Mouse (Mus musculus) stomach, embryonic 14.5 days (tissue): ENCODE results near the gene Usp47. TPM values are rescaled to one million over a fixed set of nuclear protein-coding genes. Genes with fewer than 3 reads are reported as not detected.

Experiments used
- ATAC-seq: fragments of 200-750 bp; cut with Nextera tagmentation; 2 replicates; pipeline ENCODE4 v1.8.0; 2017; ENCODE audit warnings: low read depth, moderate TSS enrichment; ENCODE audit not compliant: insufficient number of reproducible peaks, insufficient read depth, low FRiP score
- H3K27ac ChIP-seq: fragments of 300-500 bp; sonication (generic); 2 replicates; pipeline ENCODE4 v1.5.1; 2014; ENCODE audit warnings: mild to moderate bottlenecking, low read length, moderate library complexity, mixed read lengths
- H3K27me3 ChIP-seq: fragments of 300-500 bp; sonication (generic); 2 replicates; pipeline ENCODE4 v1.6.1; 2014; ENCODE audit warnings: low read length, control low read depth, mixed read lengths; ENCODE audit not compliant: control insufficient read depth, insufficient read depth
- H3K36me3 ChIP-seq: fragments of 300-500 bp; sonication (generic); 2 replicates; pipeline ENCODE4 v1.6.1; 2014; ENCODE audit warnings: mild to moderate bottlenecking, control low read depth, low read length, moderate library complexity, mixed read lengths; ENCODE audit not compliant: control insufficient read depth, insufficient read depth
- H3K4me1 ChIP-seq: fragments of 300-500 bp; sonication (generic); 2 replicates; pipeline ENCODE4 v1.6.1; 2014; ENCODE audit warnings: low read length, control low read depth, mixed read lengths; ENCODE audit not compliant: control insufficient read depth, insufficient read depth
- H3K4me2 ChIP-seq: fragments of 300-500 bp; sonication (generic); replicated peaks from 2 replicates; pipeline ENCODE4 v1.6.1; 2014; ENCODE audit warnings: low read depth, low read length, control low read depth
- H3K4me3 ChIP-seq: fragments of 300-500 bp; sonication (generic); 2 replicates; pipeline ENCODE4 v1.5.1; 2014; ENCODE audit warnings: low read depth, low read length, control low read depth
- H3K9ac ChIP-seq: fragments of 300-500 bp; sonication (generic); replicated peaks from 2 replicates; pipeline ENCODE4 v1.6.1; 2014; ENCODE audit warnings: low read depth, mild to moderate bottlenecking, control low read depth, low read length, moderate library complexity, mixed read lengths
- H3K9me3 ChIP-seq: fragments of 300-500 bp; sonication (generic); 2 replicates; pipeline ENCODE4 v1.6.1; 2016; ENCODE audit warnings: low read depth, low read length, control low read depth; ENCODE audit not compliant: control insufficient read depth
- WGBS: fragments of 180-500 bp; shearing (Covaris S2); extraction: QIAGEN DNeasy Blood & Tissue Kit; methylation state at CpG from one replicate; pipeline ENCODE4 v1.1.7; 2014; 5-methylcytosine and 5-hydroxymethylcytosine counted together
- polyA plus RNA-seq: library from polyadenylated mRNA; unstranded; fragments of >200 nt; fragmentation: Nextera tagmentation; extraction: Ambion mirVana; gene quantifications from 2 replicates; pipeline ENCODE4 v1.2.1, GENCODE M21; 2014

The Usp47 gene
- polyA plus RNA-seq, 1 experiment from 2014 or later: 86.9 TPM

DNA sequence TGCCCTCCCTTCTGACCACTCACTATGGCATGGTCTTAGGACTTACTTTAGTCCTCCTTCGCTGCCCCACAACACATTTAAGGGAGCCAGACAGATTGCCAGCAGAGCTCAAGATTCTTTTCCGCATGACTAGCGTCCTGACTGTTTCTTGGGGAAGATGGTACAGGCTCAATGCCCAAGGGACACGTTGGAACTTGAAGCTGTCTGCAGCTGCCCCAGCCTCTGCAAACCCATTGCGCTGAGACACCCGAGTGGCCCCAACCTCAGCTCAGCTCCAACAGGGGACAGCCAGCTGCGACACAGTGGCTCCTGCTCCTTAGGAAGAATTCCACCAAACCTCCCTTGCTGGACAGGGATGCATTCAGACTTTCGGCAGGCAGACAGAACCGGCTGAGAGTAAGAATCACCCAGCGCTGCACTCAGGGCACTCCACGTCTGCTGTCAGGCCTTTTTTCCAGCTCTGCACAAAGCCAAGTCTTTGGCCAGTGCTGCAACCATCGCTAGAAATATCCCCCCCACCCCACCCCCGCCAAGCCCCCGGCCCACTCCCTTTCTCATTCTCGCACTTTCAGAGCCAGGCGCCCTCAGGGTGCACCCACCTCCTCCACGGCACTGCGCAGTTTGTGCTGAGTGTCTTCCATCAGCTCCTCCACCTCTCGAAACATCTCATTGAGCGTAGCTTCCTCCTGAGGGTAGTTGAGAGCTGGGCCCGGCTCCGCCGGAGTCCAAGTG lies 134.4 kb downstream of the Usp47 start:
- peak overlapping the region; percentile 55; the same call in 1 of the 2 replicates for H3K27ac ChIP-seq
- H3K4me2 ChIP-seq: peak overlapping the region; percentile 54
- ATAC-seq: peak; percentile 46
- 16% methylated on average over 23 of the region's 23 CpGs for WGBS
- peak overlapping the region; percentile 21; the same call in 1 of the 2 replicates for H3K9ac ChIP-seq
- peak overlapping the region; percentile 43 for H3K4me3 ChIP-seq
- H3K4me1 ChIP-seq: peaks cover 19% of the 10 kb centered on the region
- H3K36me3 ChIP-seq: no peaks in the 10 kb centered on the region
- no peaks in the 10 kb centered on the region for H3K9me3 ChIP-seq
- H3K27me3 ChIP-seq: no peaks in the 10 kb centered on the region

DNA sequence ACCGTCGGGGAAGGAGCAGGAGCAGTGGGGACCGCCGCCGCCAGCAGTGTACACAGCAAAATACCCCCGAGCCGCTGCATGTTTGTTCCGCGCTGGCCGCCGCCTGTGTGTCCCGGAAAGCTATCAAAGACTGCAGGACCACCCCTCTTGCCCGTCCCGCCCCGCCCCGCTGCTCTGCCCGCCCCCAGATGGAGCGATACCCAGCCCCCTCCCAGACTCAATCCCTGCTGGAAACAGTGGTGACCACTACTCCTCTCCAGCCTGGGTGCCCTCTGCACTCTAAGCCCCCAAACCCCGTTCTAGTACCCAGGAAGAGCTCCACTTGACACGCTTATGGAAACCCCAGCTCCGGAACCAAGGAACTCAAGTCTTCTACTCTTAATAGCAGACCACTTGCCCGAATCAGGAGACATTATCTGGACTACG lies 135.0 kb downstream of the Usp47 start:
- Histone ChIP-seq H3K4me3 (peak overlapping the region; percentile 43), H3K4me2 (peak overlapping the region; percentile 54), H3K9me3 (no peaks in the 10 kb centered on the region), H3K36me3 (no peaks in the 10 kb centered on the region), H3K27me3 (no peaks in the 10 kb centered on the region), H3K27ac (peak overlapping the region; percentile 55; the same call in 1 of the 2 replicates), H3K4me1 (peaks cover 19% of the 10 kb centered on the region), H3K9ac (peak overlapping the region; percentile 21; the same call in 1 of the 2 replicates)
- peak; percentile 58 for ATAC-seq
- 2% methylated on average over 20 of the region's 23 CpGs for WGBS

DNA sequence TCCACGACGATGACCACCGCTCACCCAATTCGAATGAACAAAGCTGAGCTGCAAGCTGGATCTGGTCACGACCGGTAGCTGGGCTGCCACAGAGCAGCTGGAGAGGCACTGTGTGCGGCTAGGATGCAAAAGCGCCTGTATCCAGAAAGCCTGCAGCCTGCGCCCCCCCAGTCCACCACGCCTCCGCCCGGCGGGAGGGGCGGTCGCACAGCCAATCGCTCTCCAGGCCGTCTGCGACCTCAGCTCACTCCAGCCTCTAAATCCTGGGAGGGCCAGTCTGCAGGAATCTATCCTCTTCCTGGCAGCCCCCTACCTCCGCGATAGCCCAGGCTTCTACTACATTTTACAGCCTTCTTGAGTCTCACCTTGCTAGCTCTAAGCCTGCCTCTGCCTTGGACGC lies 135.6 kb downstream of the Usp47 start, which contains the start of gene Dkk3:
Dkk3 (minus strand) TSS at position 116 of the 400 bp plus-strand sequence.
- WGBS: 3% methylated on average over 21 of the region's 21 CpGs
- peak; percentile 58 for ATAC-seq
- Histone ChIP-seq H3K4me1 (peaks cover 19% of the 10 kb centered on the region), H3K4me3 (peak within 1 kb of the TSS; percentile 43), H3K27ac (peak within 1 kb of the TSS; percentile 55; the same call in 1 of the 2 replicates), H3K27me3 (no peaks in the 10 kb centered on the region), H3K9ac (peak within 1 kb of the TSS; percentile 21; the same call in 1 of the 2 replicates), H3K36me3 (no peaks in the 10 kb centered on the region), H3K9me3 (no peaks in the 10 kb centered on the region), H3K4me2 (peak within 1 kb of the TSS; percentile 54)

DNA sequence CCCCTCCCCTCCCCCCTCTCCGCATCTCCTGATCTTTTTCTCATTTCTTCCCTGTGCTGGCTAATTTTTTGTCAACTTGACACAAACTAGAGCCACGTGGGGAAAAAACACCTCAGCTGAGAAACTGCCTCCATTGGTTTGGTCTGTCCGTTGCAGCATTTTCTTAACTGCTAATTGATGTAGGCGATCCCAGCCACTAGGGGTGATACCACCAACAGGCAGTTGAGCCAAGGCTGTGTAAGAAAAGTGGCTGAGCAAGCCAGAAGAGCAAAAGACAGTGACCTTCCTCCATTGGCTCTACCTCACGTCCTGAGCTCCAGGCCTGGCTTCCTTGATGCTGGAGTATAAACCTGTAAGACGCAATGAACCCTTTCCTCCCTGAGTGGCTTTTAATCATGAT lies 136.5 kb downstream of the Usp47 start:
- Histone ChIP-seq H3K27me3 (no peaks in the 10 kb centered on the region), H3K9ac (no peak overlapping the region), H3K4me3 (no peak overlapping the region), H3K4me2 (no peak overlapping the region), H3K27ac (no peak overlapping the region), H3K36me3 (no peaks in the 10 kb centered on the region), H3K4me1 (peaks cover 11% of the 10 kb centered on the region; the same call in 1 of the 2 replicates), H3K9me3 (no peaks in the 10 kb centered on the region)
- no peak for ATAC-seq
- WGBS: 35% methylated on average over 6 of the region's 6 CpGs

Other genes with a start within 250 kb of the Usp47 start
- gene Galnt18, start 243.5 kb upstream of the Usp47 start, polyA plus RNA-seq: 40.8 and 40.9 TPM in 2 replicates
- 29.5 and 31.5 TPM in 2 replicates for gene Dkk3, start 135.6 kb downstream of the Usp47 start, polyA plus RNA-seq
- gene Mical2, start 202.4 kb downstream of the Usp47 start, polyA plus RNA-seq: 10.7 and 11.0 TPM in 2 replicates